Mouse (Mus musculus) urinary bladder, postnatal 4 days (tissue): ENCODE results near the gene Efna3.

ENCODE experiments used
- DNase-seq, 2 experiments: peaks; one replicate each; pipeline ENCODE4 v3.0.0; 2021 to 2022; ENCODE audit warnings: low spot score in 2 of 2

Efna3 gene

GRCm38 (mm10) chr3:89315930-89316831, 6.6 kb downstream of the Efna3 start:
- DNase-seq, result no peak

DNA sequence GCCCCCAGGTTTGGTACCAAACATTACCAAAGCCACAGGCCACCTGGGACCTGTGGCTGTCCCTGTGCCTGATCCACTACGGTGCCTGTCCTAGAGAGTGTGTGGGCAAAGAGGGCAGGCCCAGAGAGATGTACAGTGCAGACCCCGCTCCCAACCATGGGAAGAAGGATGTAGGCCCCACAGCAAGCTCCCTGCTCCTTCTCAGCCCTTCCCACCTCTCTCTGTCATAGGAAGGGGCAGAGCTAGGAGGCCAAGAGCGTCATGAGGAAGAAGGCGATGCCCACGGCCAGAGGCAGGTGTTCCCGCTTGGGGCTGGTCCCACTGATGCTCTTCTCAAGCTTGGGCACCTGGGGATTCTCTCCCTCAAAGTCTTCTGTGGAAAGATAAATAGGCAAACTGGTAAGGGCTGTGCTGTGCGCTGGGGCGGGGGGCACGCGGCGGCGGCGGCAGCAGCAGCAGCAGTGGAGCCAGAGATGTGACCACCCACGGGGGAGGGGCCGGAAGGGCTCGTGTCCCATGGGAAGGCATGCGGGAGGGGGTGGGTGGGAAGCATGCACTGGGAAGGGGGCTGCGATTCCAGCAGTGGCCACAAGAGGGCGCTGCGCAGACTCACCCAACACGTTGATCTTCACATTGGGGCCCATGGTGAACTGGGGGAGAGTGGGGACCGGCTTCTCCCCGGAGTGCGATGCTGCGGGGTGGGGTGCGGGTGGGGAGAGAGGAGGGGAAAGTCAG, 7.4 kb downstream of the Efna3 start:
- peak; percentile 68 to 86 for DNase-seq

DNA sequence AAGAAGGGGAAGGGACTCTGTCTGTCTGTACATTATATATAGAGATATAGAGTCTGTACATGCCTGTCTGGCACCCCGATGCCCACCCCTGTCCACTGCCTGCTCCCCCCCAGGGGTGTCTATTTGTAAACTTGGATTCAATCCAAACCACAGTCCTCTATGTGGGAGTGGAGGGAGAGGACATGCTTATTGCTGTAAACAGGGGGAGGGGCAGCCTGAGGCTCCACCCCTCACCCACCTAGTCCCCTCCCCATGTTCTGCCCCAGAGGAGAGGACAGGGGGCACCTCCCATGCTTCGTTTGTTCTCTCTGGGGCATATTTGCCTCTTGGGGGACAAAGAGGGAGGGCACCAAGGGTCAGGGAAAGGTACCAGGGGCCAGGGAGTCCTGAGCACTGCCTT, 8.0 kb downstream of the Efna3 start:
- DNase-seq, result no peak

GRCm38 (mm10) chr3:89314340-89314739, 8.4 kb downstream of the Efna3 start:
- no peak for DNase-seq

- DNase-seq, result peak in 1 of 2 experiments; percentile 45
Measured at GRCm38 (mm10) chr3:89308089-89308488, 14.7 kb downstream of the Efna3 start.

DNA sequence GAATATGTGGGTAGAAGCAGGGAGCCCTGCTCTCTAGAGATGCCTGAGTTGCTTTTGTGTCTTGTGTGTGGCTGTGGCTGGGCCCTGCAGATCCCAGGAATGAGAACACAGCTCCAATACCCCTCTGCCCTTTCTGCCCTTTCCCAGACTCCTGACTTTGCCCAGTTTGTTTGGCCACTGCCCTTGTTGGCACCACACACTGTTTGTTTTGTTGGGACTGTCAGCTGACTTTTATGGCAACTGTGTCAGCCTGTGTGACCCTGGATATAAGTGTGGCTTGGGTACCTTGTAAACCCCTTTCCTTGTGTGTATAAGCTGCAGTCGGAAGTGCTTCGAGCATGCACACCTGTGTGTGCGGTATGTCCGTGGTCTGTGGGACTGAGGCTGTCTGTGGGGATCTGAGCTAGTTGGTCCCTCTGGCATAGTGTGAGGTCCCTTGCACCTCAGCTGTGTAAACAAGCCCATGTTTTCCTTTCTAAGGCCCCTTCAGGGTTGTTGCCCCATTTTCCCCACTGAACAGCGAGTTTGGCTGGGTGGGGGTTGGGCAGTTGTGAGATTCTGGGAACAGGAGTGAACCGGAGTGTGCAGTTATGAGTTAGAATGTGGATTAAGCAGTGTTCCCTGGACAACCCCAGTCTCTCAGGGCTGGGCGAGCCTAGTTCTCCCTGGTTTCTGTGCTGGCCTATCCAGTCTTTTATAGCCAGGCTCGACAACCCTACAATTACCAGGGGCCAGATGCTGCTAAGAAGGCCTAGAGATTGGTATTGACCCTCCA, 17.0 kb downstream of the Efna3 start:
- DNase-seq, result no peak

DNA sequence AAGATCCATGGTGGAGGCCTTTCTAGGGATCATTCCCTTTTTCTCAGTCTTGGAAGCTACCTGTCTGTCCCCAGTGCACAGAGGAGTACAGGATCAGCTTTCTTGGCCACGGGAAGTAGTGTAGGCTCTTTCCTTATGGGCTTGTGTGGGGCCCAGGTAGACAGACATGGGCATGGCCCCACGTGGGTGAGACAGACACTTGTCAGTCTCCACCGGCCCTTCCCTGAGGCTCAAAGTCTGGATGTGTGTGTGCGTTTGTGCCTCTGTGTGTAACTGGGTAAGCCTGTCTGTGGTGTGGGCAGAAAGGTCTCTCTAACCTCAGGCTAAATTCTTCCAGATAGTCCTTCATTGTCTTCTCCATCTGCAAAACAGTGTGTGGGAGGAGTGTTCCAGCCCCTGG, 17.7 kb downstream of the Efna3 start:
- DNase-seq, result no peak

DNA sequence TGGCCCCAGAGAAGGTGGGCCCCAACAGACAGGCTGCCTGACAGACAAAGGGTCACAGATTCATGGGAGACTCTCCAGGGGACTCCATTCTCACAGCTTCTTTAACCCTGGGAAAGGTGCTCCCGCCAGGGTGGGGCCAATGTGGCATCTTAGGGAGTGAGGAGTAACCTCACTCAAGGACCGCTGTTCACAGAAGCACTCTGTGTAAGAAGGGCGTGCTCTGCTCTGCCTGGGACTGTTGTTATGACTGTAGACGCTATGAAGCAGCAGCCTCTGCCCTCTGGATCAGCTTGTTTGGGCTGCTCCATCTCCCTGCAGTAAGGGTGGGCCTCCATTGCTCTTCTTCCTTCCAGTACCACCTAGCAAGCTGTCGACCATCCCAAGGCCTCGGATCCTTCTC, 18.3 kb downstream of the Efna3 start:
- no peak for DNase-seq

GRCm38 (mm10) chr3:89300514-89300913, 22.3 kb downstream of the Efna3 start:
- no peak for DNase-seq

GRCm38 (mm10) chr3:89300071-89300470, 22.7 kb downstream of the Efna3 start:
- no peak for DNase-seq

- DNase-seq, result no peak
Measured at GRCm38 (mm10) chr3:89299499-89299898, 23.3 kb downstream of the Efna3 start.

DNA sequence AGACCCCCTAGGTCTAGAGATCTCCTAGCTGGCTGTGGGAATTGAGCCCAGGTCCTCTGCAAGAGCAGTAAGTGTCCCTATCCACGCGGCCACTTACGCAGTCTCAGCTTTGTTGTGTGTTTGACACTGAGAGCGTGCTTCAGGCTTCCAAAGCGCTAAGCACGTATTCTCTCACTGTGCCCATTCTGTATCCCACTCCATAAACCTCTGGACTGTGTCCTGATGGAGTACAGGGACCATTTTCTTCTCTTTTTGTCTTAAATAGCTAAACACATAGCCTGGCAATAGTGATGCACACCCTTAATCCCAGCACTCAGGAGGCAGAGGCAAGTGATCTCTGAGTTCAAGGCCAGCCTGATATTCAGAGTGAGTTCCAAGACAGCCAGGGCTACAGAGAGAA, 23.9 kb downstream of the Efna3 start:
- no peak for DNase-seq

- DNase-seq, result no peak
Measured at GRCm38 (mm10) chr3:89296761-89297396, 25.9 kb downstream of the Efna3 start.

DNA sequence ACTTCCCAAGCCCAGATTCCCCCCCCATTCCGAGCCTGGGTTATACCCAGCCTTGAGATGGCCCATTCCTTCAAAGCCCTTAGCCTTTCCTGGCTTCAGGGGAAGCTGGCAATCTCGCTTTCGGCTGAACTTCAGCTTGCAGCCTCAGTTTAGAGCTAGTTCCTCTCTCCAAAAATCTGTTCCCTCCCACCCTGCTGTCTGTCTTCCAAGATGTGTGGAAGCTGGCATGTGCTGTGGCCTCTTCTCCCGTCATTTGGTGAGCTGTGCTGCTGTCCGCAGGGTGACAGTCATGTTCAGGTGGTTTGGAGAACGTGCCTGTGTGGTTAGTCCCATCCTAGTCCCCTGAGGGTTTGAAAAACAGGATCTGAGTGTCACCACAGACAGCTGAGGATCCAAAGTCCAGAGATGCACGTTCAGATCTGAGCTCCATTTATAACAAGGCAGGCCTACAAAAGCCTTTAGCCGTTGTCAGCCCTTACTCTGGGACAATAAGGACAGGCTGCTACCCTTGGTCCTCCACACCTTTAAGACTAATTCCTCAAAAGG, 27.0 kb downstream of the Efna3 start:
- no peak for DNase-seq

GRCm38 (mm10) chr3:89294195-89294594, 28.6 kb downstream of the Efna3 start:
- DNase-seq, result no peak

DNA sequence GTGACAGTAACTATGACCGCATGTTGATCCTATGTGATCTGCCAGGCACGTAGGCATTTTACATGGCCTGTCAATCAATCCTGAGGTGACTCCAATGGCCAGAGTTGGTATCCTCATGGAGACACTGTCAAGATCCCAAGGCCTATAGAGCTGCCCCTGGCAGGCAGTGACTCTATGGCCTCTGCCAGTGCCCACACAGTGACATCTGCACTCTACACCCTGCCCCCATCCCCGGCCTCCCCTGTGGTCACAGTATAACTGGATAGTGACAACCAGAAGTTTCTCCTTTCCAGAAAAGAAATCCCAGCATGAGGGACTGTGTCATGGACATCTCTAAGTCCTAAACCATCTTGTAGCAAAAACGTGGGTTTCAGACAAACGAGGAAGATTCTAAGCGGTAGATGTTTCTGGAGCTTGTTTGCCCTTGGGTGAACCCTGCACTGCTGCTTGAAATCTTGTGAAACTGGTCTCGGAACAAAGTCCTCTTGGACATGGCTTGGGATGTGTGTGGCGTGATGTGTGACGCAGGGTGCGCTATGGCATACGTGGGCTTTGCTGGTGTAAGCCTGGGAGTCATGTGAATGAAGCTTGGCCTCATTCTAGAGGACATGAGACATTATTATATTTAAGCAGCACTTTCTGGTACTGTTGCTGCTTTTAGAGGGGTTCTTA, 29.4 kb downstream of the Efna3 start:
- DNase-seq, result no peak

DNA sequence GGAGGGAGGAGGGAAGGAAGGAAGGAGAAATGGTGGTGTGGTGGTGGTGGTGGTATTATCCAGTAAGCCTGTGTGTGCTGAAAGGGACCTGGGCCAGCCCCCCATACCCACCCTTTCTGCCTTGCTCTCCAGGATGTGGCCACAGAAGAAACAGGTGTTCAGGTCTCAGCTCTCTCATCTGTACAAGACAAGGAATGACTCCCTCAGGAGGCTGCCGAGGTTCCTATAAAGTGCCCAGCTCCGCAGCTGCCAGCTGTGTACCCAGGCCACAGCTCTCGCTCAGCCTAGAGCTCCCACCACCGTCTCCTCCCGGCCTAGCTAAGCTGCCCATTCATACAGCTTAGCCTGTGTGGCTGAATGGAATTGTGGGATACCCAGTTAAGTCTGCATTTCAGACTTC, 30.5 kb downstream of the Efna3 start:
- no peak for DNase-seq

DNA sequence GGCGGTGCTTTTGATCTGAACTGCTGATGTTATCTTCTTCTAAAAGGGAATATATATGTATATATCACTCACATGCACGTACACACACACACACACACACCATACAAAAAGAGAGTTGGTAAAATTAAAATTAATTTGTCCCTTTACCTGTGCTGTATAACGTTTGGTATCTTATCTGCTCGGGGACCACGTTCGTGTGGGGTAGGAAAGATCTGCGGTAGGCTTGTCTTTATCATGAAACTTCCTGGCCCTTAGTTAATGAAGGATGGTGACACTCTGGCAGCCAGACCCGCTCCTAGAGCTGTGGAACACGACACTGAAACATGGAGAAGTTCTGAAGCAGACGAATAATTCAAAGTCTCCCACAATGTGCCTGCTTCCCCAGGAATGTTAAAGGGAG, 30.9 kb downstream of the Efna3 start:
- DNase-seq, result no peak

DNA sequence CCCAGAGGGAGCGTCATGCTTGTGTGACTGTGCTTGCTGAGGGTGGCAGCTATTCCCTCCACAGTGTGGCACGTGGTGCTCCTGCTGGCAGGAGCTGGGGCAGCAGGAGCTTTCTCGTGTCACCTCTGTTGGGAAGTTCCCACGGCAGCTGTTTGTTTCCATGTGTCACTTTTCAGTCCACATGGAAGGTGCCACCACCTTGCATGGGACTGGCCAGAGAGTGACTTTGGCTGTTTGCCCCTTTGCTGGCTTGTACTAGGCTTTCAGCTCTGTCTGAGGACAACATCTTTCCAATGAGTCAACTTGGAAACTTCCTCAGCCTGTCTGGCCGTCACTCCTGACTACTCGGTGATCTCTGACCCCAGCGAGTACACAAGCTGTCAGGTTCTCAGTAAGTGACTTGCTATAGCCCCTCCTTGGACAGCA, 34.2 kb downstream of the Efna3 start:
- DNase-seq, result no peak

GRCm38 (mm10) chr3:89287286-89287685, 35.5 kb downstream of the Efna3 start:
- DNase-seq, result no peak

DNA sequence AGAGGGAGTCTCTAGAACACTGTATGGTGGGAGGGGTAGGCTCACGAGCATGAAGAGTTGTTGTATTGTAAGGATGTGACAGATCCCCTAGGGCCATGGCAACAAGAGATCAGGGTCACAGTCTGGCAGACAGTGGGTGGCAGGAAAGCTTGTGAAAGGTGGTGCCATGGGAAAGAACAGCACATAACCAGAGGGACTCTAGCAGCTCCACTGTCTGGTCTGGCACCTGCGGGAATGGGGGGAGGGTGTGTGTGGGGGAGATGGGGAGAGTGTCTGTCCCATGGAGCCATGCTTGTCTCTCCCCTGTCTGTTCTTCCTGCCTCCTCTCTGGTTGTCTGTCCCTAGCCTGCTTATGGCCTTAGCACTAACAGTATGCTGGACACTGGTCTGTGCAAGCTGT, 37.2 kb downstream of the Efna3 start:
- DNase-seq, result no peak
